Mouse (Mus musculus) retina, postnatal 1 day (tissue): Measurements from ENCODE around the gene Chst11.
A peak's percentile ranks its signal among the peaks of the same experiment; 100 is the strongest.

Experiments used
- DNase-seq: peaks from one replicate; pipeline ENCODE4 v3.0.0-alpha.2; 2012

Gene Chst11

DNA sequence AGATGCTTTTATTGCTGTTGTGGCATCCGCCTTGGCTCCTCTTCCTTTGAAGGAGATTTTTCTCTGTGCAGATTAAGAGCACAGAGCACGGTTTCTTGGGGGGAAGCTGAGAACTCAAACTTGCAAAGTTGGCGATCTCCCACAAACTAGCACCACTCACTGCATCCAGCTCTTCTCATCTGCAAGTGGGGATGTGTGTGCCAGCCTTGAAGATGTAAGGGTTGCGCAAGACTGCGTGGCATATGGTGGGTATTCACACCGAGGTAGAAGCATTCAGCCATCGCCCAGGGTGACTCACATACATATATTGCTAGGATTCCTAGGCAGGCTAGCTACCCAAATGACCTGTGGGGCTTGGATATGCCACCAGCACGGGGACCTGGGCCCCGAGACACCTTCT is 52.9 kb downstream of the Chst11 start:
- DNase-seq = no peak

DNA sequence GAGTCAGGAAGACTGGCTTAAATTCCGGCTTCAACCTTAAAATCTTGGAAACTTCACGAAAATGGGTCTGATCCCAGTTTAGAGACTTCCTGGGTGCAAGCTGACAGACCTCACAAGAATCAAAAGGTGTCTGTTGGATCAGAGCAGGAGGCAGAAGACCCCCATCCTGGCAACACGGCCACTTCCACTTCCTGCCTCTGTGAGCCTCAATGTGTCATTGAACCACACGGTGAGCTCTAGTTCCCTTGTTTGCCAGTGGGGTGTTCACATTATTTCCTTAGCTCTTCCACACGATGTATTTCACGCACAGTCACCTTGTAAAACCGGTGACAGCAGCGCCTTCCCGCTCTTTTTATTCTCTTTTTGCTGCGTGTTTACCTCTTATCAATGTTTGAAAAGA is 54.1 kb downstream of the Chst11 start:
- DNase-seq = no peak

DNA sequence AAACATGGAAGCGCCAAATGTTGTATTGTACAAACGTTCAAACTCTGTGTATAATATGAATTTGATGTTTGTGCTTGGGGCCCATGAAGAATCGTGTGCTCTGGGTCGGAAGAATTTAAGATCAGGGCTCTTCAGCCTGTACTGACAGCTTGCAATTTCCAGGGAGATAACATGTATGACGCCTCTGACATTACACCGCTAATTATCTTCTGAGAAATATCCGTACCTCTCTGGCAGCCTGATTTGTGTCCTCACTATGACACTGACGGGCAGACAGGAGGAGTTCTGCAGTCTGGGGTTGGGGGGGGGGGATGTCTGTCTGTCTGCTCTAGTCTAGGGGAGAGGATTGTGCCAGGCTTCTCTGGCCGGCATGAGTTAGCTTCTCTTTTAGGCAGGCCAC is 56.6 kb downstream of the Chst11 start:
- DNase-seq = peak; percentile 58

DNA sequence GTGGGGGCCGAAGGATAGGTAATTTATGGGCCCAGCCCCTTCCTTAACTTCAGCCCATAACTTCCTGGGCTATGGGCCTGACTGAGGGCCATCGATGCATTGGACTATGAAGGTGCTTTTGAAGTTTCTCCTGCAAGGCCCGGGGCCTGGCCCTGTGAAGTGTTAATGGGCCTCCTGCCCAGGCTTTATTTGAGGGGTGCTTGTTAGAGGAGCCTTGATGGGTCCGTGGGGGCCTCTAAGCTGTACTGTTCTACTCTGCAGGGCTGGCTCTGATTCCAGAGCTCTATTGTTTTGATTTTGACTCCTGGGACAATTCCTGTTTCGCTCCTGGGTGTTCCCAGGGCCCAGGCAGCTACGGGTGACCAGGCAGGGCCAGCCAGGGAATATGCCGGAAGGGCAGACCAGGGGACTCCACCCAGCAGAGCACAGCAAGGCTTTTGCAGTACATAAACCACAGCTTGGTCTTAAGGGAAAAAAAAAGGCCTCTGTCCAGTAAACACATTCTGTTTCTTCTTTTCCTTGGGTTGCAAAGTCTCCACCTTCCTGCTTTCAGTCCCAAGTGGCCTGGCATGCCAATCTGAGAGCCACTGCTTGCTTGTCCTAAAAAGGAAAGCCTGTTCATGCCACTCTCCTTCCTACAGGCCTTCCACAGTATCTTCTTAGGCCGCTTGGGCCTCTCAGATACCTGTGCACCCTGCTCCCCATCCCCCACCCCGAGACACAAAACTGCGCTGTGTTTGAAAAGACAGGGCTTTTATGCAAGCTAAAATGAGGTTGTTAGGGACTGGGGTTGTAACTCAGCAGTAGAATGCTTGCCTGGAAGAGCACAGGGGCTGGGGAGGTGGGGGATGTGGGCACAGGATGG is 57.5 kb downstream of the Chst11 start:
- DNase-seq = no peak

DNA sequence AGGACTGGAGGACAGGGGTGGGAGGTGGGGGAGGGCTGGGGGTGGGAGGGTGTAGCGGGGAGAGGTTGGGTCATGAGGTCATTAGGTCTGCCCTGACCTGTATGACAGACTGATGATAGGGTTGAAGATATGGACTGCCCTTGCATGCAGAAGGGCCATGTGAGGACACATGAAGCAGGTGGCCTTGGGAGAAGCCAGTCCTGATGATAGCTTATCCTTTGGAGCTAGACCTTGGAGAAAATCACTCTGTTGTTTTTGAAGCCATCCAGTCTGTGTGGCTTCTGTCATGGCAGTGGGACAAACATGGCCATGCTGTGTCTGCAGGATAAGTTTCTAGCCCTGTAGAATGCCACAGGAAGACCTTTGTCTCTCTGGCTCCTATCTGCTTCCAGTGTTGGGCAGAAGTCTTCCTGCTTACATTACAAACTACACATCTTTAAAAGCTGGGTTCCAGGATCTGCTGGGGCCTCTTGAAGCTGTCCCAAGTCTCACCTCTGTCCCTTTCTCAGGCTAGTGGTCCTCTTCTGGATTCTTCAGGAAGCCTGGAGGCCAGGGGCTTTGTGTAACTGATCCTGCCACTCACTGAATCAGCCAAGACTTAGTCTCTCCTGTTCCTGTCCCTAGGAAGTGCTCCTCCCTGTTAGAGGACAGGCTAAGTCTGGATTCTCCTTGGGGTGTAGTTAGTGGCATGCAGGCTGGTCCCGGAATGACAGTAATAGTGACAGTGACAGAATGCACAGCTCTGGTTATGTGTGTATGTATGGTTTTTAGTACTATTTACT is 58.4 kb downstream of the Chst11 start:
- DNase-seq = no peak

DNA sequence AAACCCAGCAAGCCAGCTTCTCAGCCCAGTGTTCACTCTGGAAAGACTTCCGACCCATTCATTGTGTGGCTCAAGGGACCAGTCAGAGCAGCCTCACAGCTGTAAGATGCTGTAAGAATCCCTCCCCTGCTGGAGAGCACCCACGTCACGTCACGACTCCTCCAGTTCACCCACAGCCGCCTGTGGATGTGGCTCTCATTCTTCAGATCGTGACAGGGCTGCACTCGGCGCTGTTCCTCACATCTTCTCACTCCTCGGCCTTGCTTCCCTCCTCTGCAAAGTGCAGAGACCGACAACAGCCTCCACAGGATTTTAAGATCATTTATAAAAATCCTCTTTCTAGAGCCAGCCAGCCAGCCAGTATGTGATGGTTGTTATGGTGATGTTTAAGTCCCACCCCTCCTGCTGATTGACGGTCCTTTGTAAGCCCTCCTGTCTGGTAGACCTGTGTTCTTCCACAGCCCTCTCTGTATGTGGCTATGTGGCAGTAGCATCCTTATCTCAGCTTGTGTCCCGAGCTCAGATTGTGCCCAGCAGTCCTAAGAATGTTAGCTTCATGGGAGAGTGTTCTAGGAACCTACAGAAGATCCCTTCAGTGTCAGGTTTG is 64.0 kb downstream of the Chst11 start:
- peak; percentile 48 for DNase-seq

DNA sequence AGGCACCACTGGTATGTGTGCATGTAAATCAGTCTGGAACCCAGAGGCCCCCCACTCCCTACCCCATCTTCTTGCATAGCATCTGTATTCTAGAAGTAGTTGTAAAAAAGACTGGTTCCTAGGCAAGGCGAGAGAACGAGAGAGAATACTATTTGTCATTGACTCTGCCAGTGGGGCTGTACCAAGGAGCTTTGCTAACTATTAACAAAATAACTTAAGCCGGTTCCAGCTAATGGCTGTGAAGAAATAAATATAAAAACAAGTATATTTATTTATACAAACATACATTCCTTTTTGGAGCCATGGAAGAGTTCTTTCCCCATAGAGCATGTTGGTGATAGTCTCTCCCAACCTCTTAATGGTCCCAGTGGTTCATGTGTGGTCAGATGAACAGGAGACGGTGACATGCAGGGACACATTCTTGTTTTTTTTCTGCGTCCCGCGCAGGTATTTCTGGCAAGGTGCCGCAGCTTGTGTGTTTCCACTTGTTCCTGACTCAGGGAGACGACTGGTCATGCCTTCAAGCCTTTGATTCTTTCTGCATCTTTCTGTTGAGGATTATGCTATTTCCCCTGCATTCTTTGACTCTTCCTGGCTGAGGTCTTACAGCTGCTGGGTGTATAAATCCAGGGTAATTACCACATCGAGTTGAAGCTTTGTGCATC is 68.7 kb downstream of the Chst11 start:
- DNase-seq = no peak

DNA sequence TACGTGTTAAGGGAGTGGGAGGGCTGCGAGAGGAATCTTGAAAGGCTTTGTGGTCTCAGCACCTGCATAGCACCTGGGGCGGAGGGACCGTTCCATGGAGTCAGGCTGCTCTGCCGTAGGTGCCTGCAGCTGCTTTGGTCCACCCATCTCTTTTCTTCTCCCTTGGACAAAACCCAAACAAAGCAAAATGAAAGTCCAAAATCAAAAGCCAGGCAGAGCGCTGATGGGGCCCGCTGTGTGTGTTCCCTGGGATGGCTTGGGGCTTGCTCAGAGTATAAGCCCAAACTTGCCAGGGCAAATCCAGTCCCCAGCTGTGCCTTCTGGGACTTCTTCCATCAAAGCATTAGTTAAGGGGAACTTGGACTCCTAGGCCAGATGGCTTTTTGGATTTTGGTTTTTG is 71.0 kb downstream of the Chst11 start:
- no peak for DNase-seq

DNA sequence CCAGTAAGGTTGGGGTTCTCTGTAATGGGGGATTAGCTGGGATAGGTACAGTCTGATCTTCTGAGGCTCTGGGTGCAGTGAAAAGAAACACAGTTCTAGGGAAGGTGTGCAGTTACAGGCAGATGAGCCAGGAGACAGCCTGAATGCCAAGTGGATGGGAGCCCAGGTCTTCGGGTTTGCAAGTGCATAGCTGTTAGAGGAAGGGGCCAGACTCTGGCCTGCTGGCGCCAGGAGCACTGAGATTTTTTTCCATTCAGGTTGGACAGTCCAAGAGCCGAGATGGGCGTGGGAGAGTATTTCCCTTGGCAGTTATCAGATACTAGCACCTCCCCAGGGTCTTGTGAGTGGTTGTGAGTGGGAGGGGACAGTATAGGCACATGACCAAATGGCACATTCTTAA is 71.6 kb downstream of the Chst11 start:
- no peak for DNase-seq

DNA sequence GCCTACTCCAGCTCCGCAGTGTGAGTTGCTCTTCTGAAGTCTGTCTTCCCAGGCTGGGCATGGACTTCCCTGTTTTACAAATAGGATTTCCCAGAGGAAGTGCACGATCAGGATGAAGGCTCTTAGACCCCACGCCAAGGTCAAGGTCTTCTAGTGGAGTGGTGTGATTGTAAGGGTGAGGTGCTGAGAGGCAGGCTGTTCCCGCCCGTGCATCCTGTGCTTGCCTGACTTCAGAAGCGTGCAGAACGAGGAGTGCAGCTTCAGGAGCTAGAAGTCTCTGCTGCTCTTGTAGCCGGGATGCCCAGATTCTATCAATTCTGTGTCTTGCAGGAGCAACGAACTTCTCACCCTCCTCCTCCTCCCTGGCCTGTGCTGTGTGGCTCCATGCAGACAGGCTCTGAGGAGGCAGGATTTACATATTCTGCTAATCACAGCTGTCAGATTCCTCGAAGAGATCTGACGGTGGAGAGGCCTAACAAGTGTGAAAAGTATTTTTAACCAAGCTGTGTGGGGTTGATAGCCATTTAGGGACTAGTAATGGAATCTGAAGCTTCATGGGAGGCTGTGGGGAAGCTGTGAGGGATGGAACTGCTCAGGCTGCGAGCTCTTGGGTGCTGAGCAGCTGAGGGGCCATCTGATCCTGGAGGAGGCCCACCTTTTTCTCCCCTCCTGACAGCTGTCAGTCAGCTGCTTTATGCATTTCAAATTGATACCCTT is 74.9 kb downstream of the Chst11 start:
- DNase-seq = no peak

DNA sequence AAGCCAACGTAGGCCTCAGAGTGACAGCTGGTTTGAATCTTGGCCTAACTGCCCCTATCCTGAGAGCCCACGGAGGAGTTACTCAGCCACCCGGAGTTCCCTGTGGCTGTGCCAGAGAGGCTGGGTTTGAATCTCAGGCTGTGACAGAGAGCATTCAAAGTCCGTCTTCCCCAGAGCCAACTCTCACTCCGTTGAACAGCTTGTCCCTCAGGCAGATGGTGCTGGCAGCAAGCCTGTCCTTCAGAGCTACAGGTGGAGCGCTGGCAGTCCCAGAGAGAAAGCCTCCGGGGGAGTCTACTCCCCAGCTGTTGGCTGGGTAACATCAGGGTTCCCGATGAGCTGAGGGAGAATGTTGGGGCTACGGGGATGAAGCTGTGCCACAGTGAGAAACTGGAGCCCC is 77.0 kb downstream of the Chst11 start:
- DNase-seq = peak; percentile 35

DNA sequence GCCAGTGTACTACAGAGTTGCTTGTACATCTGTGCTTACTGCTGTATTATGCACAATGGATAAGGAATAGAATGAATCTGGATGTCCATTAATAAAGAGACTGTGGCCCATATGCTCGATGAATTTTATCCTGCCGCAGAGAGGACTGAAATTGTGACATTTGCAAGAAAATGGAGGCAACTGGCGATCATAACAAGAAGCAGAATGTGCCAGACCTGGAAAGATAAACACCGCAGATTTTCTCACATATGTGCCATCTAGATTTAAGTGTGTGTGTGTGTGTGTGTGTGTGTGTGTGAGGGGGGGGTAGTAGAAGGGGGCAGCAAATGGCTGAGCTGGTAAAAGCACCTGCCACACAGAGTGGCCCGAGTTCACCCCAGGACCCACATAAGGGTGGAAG is 79.5 kb downstream of the Chst11 start:
- no peak for DNase-seq

DNA sequence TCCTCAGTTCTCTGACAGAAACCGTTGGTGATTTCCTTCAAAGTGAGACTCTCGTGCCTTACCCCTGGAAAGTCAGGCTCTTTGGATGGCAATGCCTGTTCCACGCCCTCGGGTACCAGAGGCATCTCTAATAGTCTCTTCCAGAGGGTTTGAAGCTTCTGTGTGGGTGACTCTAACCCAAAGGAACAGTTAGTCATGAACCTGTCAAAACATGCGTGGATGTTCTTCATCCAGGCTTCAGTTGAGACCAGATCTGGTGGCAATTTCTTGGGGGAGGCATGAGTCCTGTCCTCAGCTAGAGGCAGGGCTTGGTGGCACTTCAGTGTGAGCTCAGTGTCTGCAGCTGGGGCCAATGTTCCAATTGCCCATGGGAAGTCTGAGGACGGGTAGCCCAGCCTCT is 80.9 kb downstream of the Chst11 start:
- no peak for DNase-seq

DNA sequence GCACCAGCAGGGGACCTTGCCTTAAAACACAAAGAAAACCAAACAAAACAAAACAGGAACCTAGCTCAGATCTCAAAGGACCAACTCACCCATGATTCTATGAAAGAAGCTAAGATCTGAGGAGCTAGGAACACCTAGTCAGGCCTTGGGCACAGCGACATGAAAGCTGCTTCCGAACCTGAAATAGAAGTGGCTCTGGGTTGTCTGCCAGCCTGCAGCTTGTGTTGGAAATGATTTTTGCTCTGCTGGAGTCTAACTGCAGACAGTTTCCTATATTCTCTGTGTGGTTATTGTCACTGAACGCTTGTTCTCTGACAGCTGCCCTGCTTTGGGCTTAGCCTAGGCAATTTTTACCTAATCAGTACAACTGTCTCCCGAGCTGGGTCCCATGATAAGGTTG is 82.0 kb downstream of the Chst11 start:
- no peak for DNase-seq

DNA sequence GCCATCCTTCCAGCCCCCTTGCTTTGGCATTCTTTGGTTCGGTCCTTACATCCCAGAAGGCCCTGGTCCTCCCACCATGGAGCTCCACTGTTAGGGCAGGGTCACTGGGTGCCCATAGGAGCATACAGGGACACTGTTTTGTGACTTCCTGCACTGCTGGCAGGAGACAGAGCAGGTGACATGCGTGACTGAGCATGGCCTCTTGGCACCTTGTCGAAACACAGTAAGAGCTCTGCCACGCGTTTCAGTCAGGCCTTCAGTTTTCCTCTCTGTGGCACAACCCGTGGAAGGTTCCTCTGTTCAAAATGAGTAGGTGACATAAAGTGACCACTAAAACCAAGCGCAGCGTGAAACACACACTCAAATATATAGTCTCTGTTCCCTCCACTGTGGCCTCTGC is 83.2 kb downstream of the Chst11 start:
- DNase-seq = no peak

DNA sequence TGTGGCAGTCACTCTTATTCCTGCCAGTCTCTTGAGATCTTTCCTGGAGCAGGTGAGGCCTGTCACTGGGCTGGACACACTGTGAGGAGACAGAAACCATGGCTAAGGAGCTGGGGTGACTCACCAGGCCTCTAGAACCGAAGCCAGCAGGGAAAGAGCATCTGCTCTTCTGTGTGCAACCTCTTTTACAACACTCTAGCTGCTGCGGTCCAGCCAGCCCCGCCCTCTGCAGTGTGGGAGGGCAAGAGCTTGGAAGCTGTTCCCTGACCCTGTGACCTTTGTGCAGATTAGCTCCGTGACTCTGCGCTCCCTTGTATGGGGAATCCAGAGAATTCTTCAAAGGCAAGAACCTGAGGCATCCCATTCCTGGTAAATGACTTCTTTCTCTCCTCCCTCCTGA is 84.5 kb downstream of the Chst11 start:
- DNase-seq = no peak

DNA sequence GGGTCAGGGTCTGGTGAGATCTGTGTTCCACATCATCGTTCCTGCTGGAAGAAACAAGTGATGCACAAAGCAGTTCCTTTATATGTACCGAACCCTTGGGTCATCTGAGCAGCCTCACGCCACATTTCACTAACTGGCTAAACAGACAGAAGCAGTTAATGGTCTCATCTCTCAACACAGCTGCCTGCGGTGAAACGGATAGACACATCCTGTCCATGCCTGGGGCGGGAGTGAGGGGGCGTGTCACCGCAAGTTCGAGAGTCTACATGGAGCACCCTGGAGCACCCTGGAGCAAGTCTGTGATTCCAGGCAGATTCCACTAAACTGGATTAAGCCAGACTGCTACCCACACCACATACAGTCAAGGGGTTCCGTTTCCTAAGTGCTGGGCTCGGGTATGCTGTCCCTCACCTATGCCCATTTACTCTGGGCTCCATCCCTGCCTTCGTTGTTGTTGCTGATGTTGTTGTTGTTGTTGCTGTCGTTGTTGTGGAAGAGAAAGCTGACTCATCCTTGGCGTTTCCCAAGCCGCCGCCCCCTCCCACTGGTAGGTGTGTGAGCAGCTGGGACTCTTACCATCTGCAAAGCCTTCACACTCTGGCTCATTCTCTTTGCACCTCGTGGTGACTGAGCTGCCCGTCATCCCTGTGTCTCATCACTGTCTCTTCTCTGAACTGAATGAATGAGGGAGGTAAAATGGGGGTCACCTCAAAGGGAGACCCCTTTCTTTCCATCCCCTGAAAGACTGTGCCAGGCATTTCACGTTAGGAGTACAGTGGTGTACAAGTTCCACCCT is 86.7 kb downstream of the Chst11 start:
- peak; percentile 63 for DNase-seq

DNA sequence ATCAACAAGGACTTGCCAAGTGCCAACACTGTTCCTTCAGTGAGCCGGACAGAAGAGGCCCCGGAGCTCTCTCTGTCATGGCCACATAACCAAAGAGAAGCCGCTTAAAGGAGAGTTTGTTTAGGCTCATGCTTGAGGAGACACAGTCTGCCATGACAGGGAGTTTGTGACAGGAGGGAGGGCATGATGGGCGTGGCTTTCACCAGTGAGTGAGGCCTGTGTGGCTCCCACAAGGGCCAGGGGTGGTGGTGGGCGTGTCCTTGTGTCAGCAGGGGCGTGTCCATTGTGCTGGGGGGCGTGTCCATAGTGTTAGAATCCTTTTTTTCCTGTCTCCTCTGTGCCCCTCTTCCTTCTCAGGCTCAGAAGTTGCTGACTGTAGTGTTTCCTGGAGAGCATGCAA is 87.8 kb downstream of the Chst11 start:
- DNase-seq = peak; percentile 75

DNA sequence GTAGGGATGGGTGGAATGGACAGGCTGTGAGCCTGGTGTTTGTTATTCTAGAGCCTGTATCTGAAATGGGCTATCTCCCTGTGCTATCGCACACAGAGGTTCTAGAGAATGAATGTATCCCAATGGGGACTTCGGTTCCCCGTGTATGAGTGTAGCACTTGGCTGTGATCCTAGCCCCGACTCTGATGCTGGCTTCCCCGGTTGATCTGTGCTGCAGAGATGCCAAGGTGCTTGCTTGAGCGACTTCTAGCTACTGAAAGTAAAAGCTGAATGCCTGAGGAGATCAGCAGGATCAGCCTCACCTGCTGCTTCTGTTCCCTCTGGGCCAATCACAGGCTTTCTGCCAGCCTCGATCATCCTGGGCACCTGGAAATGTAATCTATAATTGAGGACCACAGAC is 91.5 kb downstream of the Chst11 start:
- DNase-seq = no peak

DNA sequence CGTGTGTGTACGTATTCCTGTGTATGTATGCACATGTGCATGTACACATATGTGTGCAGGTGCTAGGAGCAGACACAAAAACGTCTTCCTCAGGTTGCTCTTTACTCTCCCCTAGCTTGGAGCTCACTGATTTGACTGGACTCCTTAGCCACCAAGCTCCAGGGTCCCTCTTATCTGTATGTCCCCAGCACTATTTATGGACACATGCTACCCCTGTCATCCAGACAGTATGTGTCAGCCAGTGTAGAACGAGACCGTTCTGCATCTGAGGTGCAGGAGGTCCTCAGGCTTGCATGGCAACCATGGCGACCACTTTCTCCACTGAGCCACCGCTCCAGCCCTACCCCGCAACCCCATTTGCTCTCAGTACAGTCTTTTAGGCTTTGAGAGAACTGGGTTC is 93.4 kb downstream of the Chst11 start:
- no peak for DNase-seq

DNA sequence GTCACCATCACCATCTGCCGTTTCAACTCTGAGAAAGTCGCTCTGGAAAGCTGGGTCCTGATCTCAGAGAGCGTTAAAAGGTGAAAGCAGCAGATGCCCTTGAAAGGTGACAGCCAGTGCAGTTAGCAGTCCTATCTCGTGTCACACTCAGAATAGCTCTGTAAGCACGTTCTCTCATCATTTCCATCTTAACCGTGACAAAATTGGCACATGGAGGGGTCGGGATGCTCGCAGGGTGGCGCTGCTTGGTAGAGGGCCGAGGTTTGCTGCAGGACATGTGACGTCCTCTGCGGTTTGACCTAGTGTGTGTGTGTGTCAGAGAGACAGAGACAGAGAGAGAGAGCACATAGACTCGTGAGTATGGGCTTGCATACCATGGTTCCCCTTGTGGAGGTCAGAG is 94.5 kb downstream of the Chst11 start:
- DNase-seq = no peak

DNA sequence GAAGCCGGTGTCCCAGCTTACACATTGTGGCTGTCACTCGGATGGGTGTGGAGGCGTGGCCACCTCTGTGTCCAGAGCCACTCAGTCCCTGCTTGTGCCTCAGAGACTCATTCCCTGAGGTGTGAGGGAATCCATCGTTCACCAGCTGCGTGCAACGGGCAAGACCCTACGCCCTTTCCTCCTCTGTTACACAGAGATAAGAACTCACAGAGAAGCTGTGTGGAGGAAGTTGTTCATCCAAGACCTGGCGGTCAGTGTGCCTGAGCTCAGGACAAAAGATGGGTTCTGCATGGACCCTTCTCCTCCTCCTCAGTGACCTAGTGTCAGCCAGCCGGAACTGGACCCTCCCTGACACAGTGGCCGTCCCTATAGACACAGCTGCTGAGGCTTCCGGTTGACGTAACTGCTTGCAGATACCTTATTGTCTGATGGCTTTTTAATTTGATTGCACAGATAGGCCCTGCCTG is 95.0 kb downstream of the Chst11 start:
- DNase-seq = no peak
